Mouse (Mus musculus) CD8-positive naive resting alpha-beta T cell, adult 2 months (primary cell): Measurements from ENCODE around the gene Olfr669.
"Not testable (repeated sequence)": the region's sequence is repeated elsewhere in the genome, so short reads cannot be mapped to it uniquely, and the experiment has no call there.

Experiments
- DNase-seq, 2 experiments: peaks; one replicate each; pipeline ENCODE4 v3.0.0; 2022; ENCODE audit warnings: low read depth in 2 of 2, low spot score in 2 of 2

Olfr669 gene

DNA sequence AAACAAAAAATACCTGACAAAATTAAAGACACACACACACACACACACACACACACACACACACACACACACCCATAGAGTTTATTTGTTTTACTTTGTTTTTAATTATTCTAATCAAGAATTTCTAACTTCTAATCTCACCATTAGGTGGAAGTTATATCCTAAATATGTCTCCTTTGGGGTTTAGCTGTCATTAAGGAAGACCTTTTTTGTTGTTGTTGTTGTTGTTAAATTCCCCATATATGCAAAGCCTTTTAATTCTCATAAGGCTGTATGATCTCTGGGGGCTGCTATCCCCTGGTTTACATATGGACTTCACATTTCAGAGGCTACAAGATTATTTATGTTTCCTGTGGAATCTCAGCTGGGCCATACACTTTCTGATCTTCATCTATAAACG is at the start of gene Olfr669:
Gene Olfr669, plus strand, starts transcription at position 301 of the 400 bp plus-strand sequence.
- DNase-seq = no peak

DNA sequence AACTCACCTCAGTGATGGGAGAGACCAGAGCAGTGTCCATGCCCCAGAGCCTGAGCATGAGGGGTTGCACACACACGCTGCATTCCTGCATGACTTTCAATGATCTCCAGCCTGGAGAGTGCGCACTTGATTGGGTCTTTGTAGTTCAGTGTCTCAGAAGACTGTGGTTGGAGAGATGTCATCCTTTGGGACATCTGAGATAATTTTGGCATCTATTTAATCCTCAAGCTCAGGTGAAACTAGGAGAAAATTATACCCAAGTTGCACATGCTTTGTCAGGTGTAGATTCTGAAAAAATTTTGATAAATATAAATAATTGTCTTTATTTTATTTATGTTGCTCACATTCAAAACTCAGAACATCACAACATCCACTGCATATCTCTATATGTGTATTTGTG is 38.2 kb upstream of the Olfr669 start, which contains the start of gene Olfr666:
Gene Olfr666, minus strand, starts transcription at position 101 of the 400 bp plus-strand sequence.
- DNase-seq = no peak

GRCm38 (mm10) chr7:104921382-104921781 is 12.7 kb upstream of the Olfr669 start, which contains the start of gene Olfr667:
Gene Olfr667, minus strand, starts transcription at chr7:104921482.
- DNase-seq = no peak

DNA sequence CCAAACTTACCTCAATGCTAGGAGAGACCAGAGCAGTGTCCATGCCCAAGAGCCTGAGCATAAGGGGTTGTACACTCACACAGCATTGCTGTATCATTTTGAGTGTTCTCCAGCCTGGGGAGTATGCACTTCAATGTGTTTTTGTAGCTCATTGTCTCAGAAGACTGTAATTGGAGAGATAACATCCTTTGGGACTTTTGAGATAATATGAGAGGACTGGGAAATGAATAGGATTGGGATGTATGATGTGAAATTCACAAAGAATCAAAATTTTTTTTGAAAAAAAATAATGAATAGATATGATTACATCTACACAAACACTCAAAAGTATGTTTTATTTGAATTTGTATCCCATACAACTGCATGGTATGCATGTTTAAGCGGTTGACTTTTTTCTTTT is 6.1 kb upstream of the Olfr669 start, which contains the start of gene Olfr668:
Gene Olfr668, minus strand, starts transcription at position 101 of the 400 bp plus-strand sequence.
- no peak for DNase-seq

DNA sequence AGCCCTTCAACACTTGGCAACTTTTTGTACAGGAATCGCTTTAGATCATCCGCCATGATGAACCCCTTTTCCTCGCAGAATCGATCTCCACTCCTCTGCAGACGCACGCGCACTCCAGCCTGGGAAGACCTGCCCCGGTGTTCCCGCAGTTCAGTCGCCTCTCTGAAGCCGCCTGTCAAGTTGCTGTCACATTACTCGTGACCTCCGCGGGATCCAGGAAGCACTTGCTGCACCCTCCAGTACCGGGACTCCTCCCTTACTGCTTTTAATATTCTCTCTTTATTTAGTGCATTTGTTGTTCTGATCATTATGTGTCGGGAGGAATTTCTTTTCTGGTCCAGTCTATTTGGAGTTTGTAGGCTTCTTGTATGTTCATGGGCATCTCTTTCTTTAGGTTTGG is 16.2 kb downstream of the Olfr669 start:
- not testable (repeated sequence) for DNase-seq

DNA sequence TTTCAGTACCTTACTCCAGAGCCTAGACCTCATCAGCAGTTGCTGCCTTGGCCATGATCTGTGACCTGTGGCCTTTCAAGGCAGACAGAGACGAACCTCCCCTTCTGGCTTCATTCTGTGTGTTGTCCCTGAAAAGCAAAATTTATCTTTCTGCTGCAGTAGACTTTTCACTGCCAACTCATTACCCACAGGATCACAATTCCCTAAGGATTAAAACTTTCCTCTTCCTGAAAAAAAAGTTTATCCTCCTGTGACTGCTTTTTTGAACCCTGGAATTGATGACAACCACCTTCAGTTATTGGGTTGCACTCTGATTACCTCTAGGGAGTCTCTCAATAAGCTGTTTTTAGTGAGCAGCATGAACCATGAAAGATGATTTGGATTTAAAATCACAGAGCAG is 28.5 kb downstream of the Olfr669 start, which contains the start of gene Olfr670:
Gene Olfr670, minus strand, starts transcription at position 101 of the 400 bp plus-strand sequence.
- DNase-seq = no peak

GRCm38 (mm10) chr7:104972507-104972906 is 38.5 kb downstream of the Olfr669 start:
- not testable (repeated sequence) for DNase-seq

- no peak for DNase-seq
These were observed 45.0 kb downstream of the Olfr669 start, which contains the start of gene Olfr671 for GRCm38 (mm10) chr7:104979026-104979425. Gene Olfr671, minus strand, starts transcription at chr7:104979126.
